Mouse (Mus musculus) neural tube, postnatal 0 days (tissue): ENCODE results near the gene BC029722. TPM values are rescaled to one million over a fixed set of nuclear protein-coding genes. Genes with fewer than 3 reads are reported as not detected.

ENCODE experiments used
- polyA plus RNA-seq: library from polyadenylated mRNA; unstranded; fragments of >200 nt; fragmentation: Nextera tagmentation; extraction: Ambion mirVana; gene quantifications from 2 replicates; pipeline ENCODE4 v1.2.1, GENCODE M21; 2015

BC029722 gene
- polyA plus RNA-seq, result 62.5 and 64.9 TPM in 2 replicates

GRCm38 (mm10) chr2:155819392-155819448, at the start of gene BC029722:
Gene BC029722 (minus strand): TSS chr2:155819426.

GRCm38 (mm10) chr2:155834732-155835131, 15.5 kb upstream of the BC029722 start, which contains the start of gene Fam83c:
Gene Fam83c (minus strand): TSS chr2:155834854.

GRCm38 (mm10) chr2:155826630-155827424, 7.6 kb upstream of the BC029722 start, which contains the start of gene Eif6:
Gene Eif6 (minus strand): TSS chr2:155826925.

GRCm38 (mm10) chr2:155774927-155775684, 44.1 kb downstream of the BC029722 start, which contains the start of gene Mmp24:
Gene Mmp24 (plus strand): TSS chr2:155775342.

Other genes with a start within 250 kb of the BC029722 start
- gene Gss, start 226.6 kb downstream of the BC029722 start, polyA plus RNA-seq, result 15.7 and 16.6 TPM in 2 replicates
- gene Myh7b, start 208.2 kb downstream of the BC029722 start, polyA plus RNA-seq, result 2.9 and 4.4 TPM in 2 replicates
- gene Trpc4ap, start 127.0 kb downstream of the BC029722 start, polyA plus RNA-seq, result 129 and 133 TPM in 2 replicates
- gene Edem2, start 90.0 kb downstream of the BC029722 start, polyA plus RNA-seq, result 26.5 and 30.5 TPM in 2 replicates
- not detected in 2 replicates for gene Gm17581, start 83.6 kb downstream of the BC029722 start, polyA plus RNA-seq
- 4.1 and 4.3 TPM in 2 replicates for gene Procr, start 68.3 kb downstream of the BC029722 start, polyA plus RNA-seq
- gene Mmp24, start 44.1 kb downstream of the BC029722 start, polyA plus RNA-seq, result 13.4 and 15.4 TPM in 2 replicates
- gene Eif6, start 7.5 kb upstream of the BC029722 start, polyA plus RNA-seq, result 138 and 140 TPM in 2 replicates
- gene Fam83c, start 15.4 kb upstream of the BC029722 start, polyA plus RNA-seq, result 0.21 and 0.23 TPM in 2 replicates
- 55.5 and 58.6 TPM in 2 replicates for gene Uqcc1, start 110.9 kb upstream of the BC029722 start, polyA plus RNA-seq
- not detected in 2 replicates for gene Gm15557, start 121.3 kb upstream of the BC029722 start, polyA plus RNA-seq
- gene Gdf5, start 125.9 kb upstream of the BC029722 start, polyA plus RNA-seq, result 0.62 and 0.85 TPM in 2 replicates
- gene Cep250, start 137.0 kb upstream of the BC029722 start, polyA plus RNA-seq, result 12.9 and 13.4 TPM in 2 replicates
- 1.1 and 1.6 TPM in 2 replicates for gene 6430550D23Rik, start 188.6 kb upstream of the BC029722 start, polyA plus RNA-seq
- gene Ergic3, start 188.6 kb upstream of the BC029722 start, polyA plus RNA-seq, result 418 and 471 TPM in 2 replicates
- not detected in 2 replicates for gene Fer1l4, start 233.5 kb upstream of the BC029722 start, polyA plus RNA-seq
- gene Spag4, start 245.7 kb upstream of the BC029722 start, polyA plus RNA-seq, result 4.9 and 7.8 TPM in 2 replicates